Mouse (Mus musculus) left cerebral cortex, adult 18-20 months (tissue): ENCODE measurements around the gene Dedd. TPM values are rescaled to one million over a fixed set of nuclear protein-coding genes. Genes with fewer than 3 reads are reported as not detected.

Experiments used
- total RNA-seq, 2 experiments: library from RNA; stranded (reverse); gene quantifications; 2 replicates each; pipeline ENCODE4 v1.2.3; 2021

The Dedd gene
- total RNA-seq, 2 experiments from 2014 or later: 43.7 to 43.9 TPM

Other genes starting within 250 kb of the Dedd start
- gene Cfap126, start 215.2 kb upstream of the Dedd start, total RNA-seq: under 1 TPM in 1 of 2 experiments, not detected in 1; 0.79 TPM
- gene Sdhc, start 178.5 kb upstream of the Dedd start, total RNA-seq: 100 to 1,000 TPM; 195 to 207 TPM
- not detected for gene Mpz, start 178.4 kb upstream of the Dedd start, total RNA-seq
- gene Pcp4l1, start 132.9 kb upstream of the Dedd start, total RNA-seq: 100 to 1,000 TPM; 114 to 132 TPM
- under 1 TPM; 0.12 to 0.14 TPM for gene Nr1i3, start 115.2 kb upstream of the Dedd start, total RNA-seq
- gene Tomm40l, start 106.6 kb upstream of the Dedd start, total RNA-seq: 10 to 100 TPM; 84.2 to 90.5 TPM
- 1 to 10 TPM; 1.8 to 3.1 TPM for gene Apoa2, start 104.1 kb upstream of the Dedd start, total RNA-seq
- 10 to 100 TPM; 13.7 to 14.7 TPM for gene Fcer1g, start 94.8 kb upstream of the Dedd start, total RNA-seq
- 1 to 10 TPM; 5.9 to 8.9 TPM for gene Adamts4, start 78.7 kb upstream of the Dedd start, total RNA-seq
- 100 to 1,000 TPM; 280 to 286 TPM for gene Ndufs2, start 77.8 kb upstream of the Dedd start, total RNA-seq
- 10 to 100 TPM; 64.3 to 71.8 TPM for gene B4galt3, start 58.8 kb upstream of the Dedd start, total RNA-seq
- gene Ppox, start 48.0 kb upstream of the Dedd start, total RNA-seq: 10 to 100 TPM; 26.9 to 27.8 TPM
- gene Usp21, start 41.2 kb upstream of the Dedd start, total RNA-seq: 10 to 100 TPM; 54.5 to 63.0 TPM
- gene Ufc1, start 34.1 kb upstream of the Dedd start, total RNA-seq: 100 to 1,000 TPM; 104 to 112 TPM
- gene Nit1, start 16.5 kb downstream of the Dedd start, total RNA-seq: 10 to 100 TPM; 43.3 to 47.9 TPM
- 100 to 1,000 TPM; 189 to 191 TPM for gene Pfdn2, start 16.5 kb downstream of the Dedd start, total RNA-seq
- gene Klhdc9, start 31.7 kb downstream of the Dedd start, total RNA-seq: 1 to 10 TPM; 7.1 to 8.0 TPM
- gene Nectin4, start 41.0 kb downstream of the Dedd start, total RNA-seq: 1 to 10 TPM; 3.6 to 4.7 TPM
- gene Arhgap30, start 59.8 kb downstream of the Dedd start, total RNA-seq: 1 to 10 TPM; 2.2 to 2.6 TPM
- 100 to 1,000 TPM in 1 of 2 experiments, 10 to 100 TPM in 1; 99.0 to 105 TPM for gene Usf1, start 82.2 kb downstream of the Dedd start, total RNA-seq
- gene Tstd1, start 89.7 kb downstream of the Dedd start, total RNA-seq: 1 to 10 TPM; 1.4 to 2.3 TPM
- 1 to 10 TPM; 4.5 to 5.4 TPM for gene F11r, start 108.4 kb downstream of the Dedd start, total RNA-seq
- 1 to 10 TPM; 5.7 to 5.8 TPM for gene Alyref2, start 174.3 kb downstream of the Dedd start, total RNA-seq
- not detected for gene Itln1, start 206.1 kb downstream of the Dedd start, total RNA-seq
- gene Cd244a, start 230.0 kb downstream of the Dedd start, total RNA-seq: under 1 TPM in 1 of 2 experiments, not detected in 1; 0.16 TPM